Mouse (Mus musculus): ENCODE data around the gene Zbtb16.

Zbtb16 gene

DNA sequence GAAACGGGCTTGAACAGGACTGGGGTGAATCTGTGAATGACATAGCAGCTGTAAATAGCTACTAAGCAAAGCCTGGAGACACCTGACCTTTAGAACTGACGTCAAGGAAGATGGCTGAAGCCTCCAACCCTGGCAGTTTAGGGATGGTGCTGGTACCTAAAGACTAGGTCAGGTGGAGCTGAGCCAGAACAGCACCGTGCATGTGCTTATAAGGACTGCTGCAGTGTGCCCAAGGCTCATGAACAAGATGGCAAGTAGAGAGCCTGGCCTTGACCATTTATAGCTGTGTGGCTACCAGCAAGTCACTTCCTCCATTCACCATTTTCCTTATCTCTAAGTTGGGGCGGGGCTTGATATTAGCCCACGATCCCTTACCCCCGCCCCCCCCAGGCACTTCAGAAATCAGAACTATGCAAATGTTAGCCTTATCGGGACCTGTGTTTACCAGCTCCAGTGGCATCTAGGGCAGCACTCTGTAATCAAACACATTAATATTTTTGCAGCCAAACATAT, 9.6 kb downstream of the Zbtb16 start:
- in situ Hi-C loops (cut with MboI, MseI), result no loop called here

- in situ Hi-C loops (cut with MboI, MseI), result no loop called here
These were observed 11.4 kb downstream of the Zbtb16 start for GRCm38 (mm10) chr9:48824533-48825130.

- in situ Hi-C loops (cut with MboI, MseI), result no loop called here
These were observed 12.2 kb downstream of the Zbtb16 start for GRCm38 (mm10) chr9:48823851-48824250.

GRCm38 (mm10) chr9:48823319-48823705, 12.7 kb downstream of the Zbtb16 start:
- in situ Hi-C loops (cut with MboI, MseI), result no loop called here

GRCm38 (mm10) chr9:48822586-48823318, 13.3 kb downstream of the Zbtb16 start:
- in situ Hi-C loops (cut with MboI, MseI), result no loop called here

- in situ Hi-C loops (cut with MboI, MseI), result no loop called here
These were observed 14.0 kb downstream of the Zbtb16 start for GRCm38 (mm10) chr9:48821916-48822585.

- in situ Hi-C loops (cut with MboI, MseI), result no loop called here
These were observed 14.6 kb downstream of the Zbtb16 start for GRCm38 (mm10) chr9:48821431-48821830.

- in situ Hi-C loops (cut with MboI, MseI), result no loop called here
These were observed 15.2 kb downstream of the Zbtb16 start for GRCm38 (mm10) chr9:48820791-48821190.

- in situ Hi-C loops (cut with MboI, MseI), result no loop called here
These were observed 16.3 kb downstream of the Zbtb16 start for GRCm38 (mm10) chr9:48819695-48820094.

GRCm38 (mm10) chr9:48819137-48819536, 16.9 kb downstream of the Zbtb16 start:
- in situ Hi-C loops (cut with MboI, MseI), result no loop called here

- in situ Hi-C loops (cut with MboI, MseI), result no loop called here
These were observed 18.1 kb downstream of the Zbtb16 start for GRCm38 (mm10) chr9:48817907-48818306.

- in situ Hi-C loops (cut with MboI, MseI), result no loop called here
These were observed 18.6 kb downstream of the Zbtb16 start for GRCm38 (mm10) chr9:48817399-48817793.

GRCm38 (mm10) chr9:48816678-48817398, 19.2 kb downstream of the Zbtb16 start:
- in situ Hi-C loops (cut with MboI, MseI), result no loop called here

DNA sequence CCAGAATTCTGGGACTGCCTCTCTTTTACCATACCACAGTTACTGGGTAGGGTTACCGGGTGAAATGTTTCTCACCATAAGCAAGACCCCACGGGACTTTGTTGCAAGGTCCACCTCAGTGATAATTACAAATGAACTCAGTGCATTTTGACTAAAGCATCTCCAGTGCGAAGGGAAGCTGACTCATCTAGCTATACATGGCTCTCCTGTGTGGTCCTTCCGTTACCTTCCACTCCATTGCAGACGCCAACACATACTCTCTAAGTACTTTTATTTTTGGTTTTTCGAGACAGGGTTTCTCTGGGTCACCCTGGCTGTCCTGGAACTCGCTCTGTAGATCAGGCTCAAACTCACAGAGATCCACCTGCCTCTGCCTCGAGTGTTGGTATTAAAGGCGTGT, 19.9 kb downstream of the Zbtb16 start:
- in situ Hi-C loops (cut with MboI, MseI), result no loop called here

GRCm38 (mm10) chr9:48814881-48815495, 21.0 kb downstream of the Zbtb16 start:
- in situ Hi-C loops (cut with MboI, MseI), result no loop called here

- in situ Hi-C loops (cut with MboI, MseI), result no loop called here
These were observed 21.8 kb downstream of the Zbtb16 start for GRCm38 (mm10) chr9:48813960-48814880.

- in situ Hi-C loops (cut with MboI, MseI), result no loop called here
These were observed 23.7 kb downstream of the Zbtb16 start for GRCm38 (mm10) chr9:48812352-48812751.

DNA sequence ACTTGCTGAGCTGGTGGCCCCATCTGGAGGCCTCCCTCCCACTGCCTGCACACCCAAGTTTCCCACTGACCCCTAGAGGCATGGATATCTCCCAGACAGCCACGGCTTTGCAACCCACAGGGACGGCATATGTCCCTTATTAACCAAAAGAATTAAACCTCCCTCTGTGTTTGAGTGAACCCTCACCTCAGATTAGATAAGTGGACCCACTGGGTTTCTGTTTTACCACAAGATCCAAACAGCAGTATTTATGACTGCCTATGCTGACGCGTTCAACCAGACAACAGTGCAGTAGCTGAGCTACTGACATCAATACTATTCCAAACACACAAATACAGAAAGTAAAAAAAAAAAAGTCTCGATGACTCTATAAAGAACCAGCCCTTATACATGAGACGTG, 29.4 kb downstream of the Zbtb16 start:
- in situ Hi-C loops (cut with MboI, MseI), result no loop called here

GRCm38 (mm10) chr9:48805850-48806249, 30.2 kb downstream of the Zbtb16 start:
- in situ Hi-C loops (cut with MboI, MseI), result no loop called here

- in situ Hi-C loops (cut with MboI, MseI), result no loop called here
These were observed 31.5 kb downstream of the Zbtb16 start for GRCm38 (mm10) chr9:48804509-48804908.
